Mouse (Mus musculus) erythroblast, embryonic 14.5 days (primary cell): ENCODE results near the gene Lix1l. TPM values are rescaled to one million over a fixed set of nuclear protein-coding genes. Genes with fewer than 3 reads are reported as not detected.

ENCODE experiments used
- H3K27me3 ChIP-seq: 2 replicates; pipeline ENCODE4 v1.6.1; 2012; ENCODE audit warnings: inconsistent platforms; ENCODE audit not compliant: control insufficient read depth
- H3K36me3 ChIP-seq: 2 replicates; pipeline ENCODE4 v1.6.1; 2012; ENCODE audit warnings: mild to moderate bottlenecking, inconsistent platforms; ENCODE audit not compliant: control insufficient read depth
- H3K4me1 ChIP-seq: 2 replicates; pipeline ENCODE4 v1.6.1; 2012; ENCODE audit warnings: inconsistent platforms; ENCODE audit not compliant: control insufficient read depth
- H3K4me3 ChIP-seq: replicated peaks from 2 replicates; pipeline ENCODE3; 2012; ENCODE audit warnings: moderate library complexity, mild to moderate bottlenecking, inconsistent platforms
- H3K9me3 ChIP-seq: 2 replicates; pipeline ENCODE4 v1.6.1; 2012; ENCODE audit warnings: low read length, inconsistent platforms, mixed read lengths; ENCODE audit not compliant: control insufficient read depth
- GATA1 ChIP-seq: IDR thresholded peaks from 2 replicates; pipeline ENCODE4 v1.6.1; 2012; ENCODE audit warnings: low read length, inconsistent platforms, mixed read lengths
- TAL1 ChIP-seq: IDR thresholded peaks from 3 replicates; pipeline ENCODE4 v1.6.1; 2012; ENCODE audit warnings: low read length, inconsistent platforms, mixed read lengths
- polyA plus RNA-seq: library from polyadenylated mRNA; stranded (reverse); fragments of >175 nt; gene quantifications from 2 replicates; pipeline ENCODE4 v1.2.3, GENCODE M21; 2012

The Lix1l gene
- polyA plus RNA-seq, 1 experiment, result 0.01 TPM

- TF ChIP-seq GATA1 (no peak), TAL1 (no peak)
These were observed 28.9 kb upstream of the Lix1l start for GRCm38 (mm10) chr3:96571896-96572698.

DNA sequence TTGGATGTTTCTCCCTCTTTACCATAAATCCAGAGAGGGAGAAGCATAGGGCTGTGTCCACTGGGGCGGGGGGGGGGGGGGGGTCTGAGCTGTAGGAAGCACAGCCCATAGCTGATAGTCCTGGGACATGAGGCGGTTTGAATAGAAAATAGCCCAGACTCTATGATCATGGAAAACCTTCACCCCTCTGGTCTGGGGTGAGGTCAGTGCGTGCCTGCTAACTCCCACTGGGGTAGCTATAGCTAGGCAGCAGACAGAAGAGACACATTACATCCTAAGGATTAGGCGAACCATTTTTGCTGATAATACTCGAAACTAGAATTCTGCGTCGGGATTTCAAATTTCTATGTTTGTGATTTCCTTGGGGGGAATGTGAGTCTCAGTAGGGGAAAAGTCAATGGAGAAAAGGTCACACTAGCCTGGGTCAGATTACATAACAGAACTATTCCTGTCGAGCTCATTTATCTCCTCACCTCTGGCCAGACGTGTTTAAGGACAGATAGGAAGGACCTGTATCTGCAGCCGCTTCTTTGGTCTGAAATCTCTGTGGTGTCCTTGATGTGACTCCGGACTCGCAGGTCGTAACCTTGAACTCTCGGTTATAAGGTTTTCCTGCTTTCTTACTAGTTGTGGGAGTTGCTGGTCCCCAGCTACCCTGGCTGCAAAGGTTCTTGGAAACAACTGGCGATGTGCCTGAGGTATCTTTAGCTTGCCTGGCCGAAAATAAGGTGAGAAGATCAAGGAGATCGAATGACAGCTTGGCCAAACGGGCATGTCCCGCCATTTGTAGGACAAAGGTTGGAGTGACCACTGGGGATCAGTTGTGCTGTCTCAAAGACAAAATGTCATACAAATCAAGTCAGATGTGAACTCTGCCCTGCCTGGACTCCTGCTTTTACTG is 27.1 kb upstream of the Lix1l start:
- Histone ChIP-seq H3K36me3 (peaks cover 3% of the 10 kb centered on the region), H3K27me3 (peaks cover 3% of the 10 kb centered on the region; the same call in 1 of the 2 replicates), H3K4me1 (peaks cover 20% of the 10 kb centered on the region), H3K4me3 (no peak overlapping the region), H3K9me3 (no peaks in the 10 kb centered on the region)
- no peak for TF ChIP-seq GATA1

More at GRCm38 (mm10) chr3:96571896-96572698, 28.9 kb upstream of the Lix1l start:
- no peaks in the 10 kb centered on the region for H3K9me3 ChIP-seq
- no peak overlapping the region for H3K4me3 ChIP-seq
- peaks cover 17% of the 10 kb centered on the region for H3K4me1 ChIP-seq
- H3K27me3 ChIP-seq, result peaks cover 3% of the 10 kb centered on the region; the same call in 1 of the 2 replicates
- H3K36me3 ChIP-seq, result no peaks in the 10 kb centered on the region

DNA sequence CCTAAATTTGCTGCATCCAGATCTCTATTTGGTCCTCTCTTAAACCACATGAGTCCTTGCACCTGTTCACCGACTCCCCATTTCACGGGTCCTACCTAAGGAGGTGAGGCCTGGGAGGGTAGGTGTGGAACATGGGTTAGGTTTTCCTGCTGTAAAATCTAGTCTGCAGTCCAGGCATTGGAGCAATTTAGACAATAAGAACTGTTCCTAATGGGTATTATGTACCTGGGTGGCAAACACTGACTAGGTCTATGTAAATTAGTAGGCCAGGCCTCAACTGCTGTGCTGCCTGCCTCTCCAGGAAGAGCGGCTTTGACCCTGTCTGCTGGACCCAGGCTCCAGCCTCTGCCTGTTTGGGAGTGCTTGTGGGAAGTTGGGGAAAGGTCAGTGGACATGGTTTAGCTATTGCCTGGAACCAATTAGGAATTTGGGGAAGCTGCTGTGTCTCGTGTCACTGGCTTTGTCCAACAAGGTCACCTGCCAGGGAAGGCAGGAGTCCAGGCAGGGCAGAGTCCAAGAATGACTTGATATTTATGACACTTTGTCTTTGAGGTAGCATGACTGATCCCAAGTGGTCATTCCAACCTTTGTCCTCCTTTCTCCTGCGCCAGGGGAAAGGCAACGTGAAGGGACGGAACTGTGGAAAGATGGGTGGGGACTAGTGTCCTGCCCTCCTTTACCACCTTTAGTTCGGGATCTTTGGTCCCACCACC is 25.5 kb upstream of the Lix1l start:
- Histone ChIP-seq H3K4me3 (no peak overlapping the region), H3K9me3 (no peaks in the 10 kb centered on the region), H3K36me3 (peaks cover 4% of the 10 kb centered on the region), H3K27me3 (peaks cover 3% of the 10 kb centered on the region; the same call in 1 of the 2 replicates), H3K4me1 (peaks cover 32% of the 10 kb centered on the region)
- TF ChIP-seq GATA1, result no peak

GRCm38 (mm10) chr3:96576005-96576658 is 24.8 kb upstream of the Lix1l start:
- Histone ChIP-seq H3K9me3 (no peaks in the 10 kb centered on the region), H3K4me1 (peaks cover 38% of the 10 kb centered on the region), H3K27me3 (peaks cover 3% of the 10 kb centered on the region; the same call in 1 of the 2 replicates), H3K4me3 (peak overlapping the region; percentile 54), H3K36me3 (peaks cover 4% of the 10 kb centered on the region)
- TF ChIP-seq TAL1, result no peak

GRCm38 (mm10) chr3:96576690-96577541 is 24.0 kb upstream of the Lix1l start, which contains the start of gene Gm16253:
Gene Gm16253, plus strand, starts transcription at chr3:96576984.
- TF ChIP-seq GATA1 (no peak), TAL1 (no peak)
- Histone ChIP-seq H3K36me3 (peaks cover 4% of the 10 kb centered on the region), H3K27me3 (peaks cover 3% of the 10 kb centered on the region; the same call in 1 of the 2 replicates), H3K4me1 (peaks cover 41% of the 10 kb centered on the region), H3K9me3 (no peaks in the 10 kb centered on the region), H3K4me3 (peak within 1 kb of the TSS; percentile 54)

- H3K36me3 ChIP-seq, result peaks cover 4% of the 10 kb centered on the region
- H3K27me3 ChIP-seq, result peaks cover 3% of the 10 kb centered on the region; the same call in 1 of the 2 replicates
- TF ChIP-seq TAL1 (no peak), GATA1 (no peak)
- H3K9me3 ChIP-seq, result no peaks in the 10 kb centered on the region
- peaks cover 41% of the 10 kb centered on the region for H3K4me1 ChIP-seq
- no peak overlapping the region for H3K4me3 ChIP-seq
These were observed 23.4 kb upstream of the Lix1l start for GRCm38 (mm10) chr3:96577566-96577965.

DNA sequence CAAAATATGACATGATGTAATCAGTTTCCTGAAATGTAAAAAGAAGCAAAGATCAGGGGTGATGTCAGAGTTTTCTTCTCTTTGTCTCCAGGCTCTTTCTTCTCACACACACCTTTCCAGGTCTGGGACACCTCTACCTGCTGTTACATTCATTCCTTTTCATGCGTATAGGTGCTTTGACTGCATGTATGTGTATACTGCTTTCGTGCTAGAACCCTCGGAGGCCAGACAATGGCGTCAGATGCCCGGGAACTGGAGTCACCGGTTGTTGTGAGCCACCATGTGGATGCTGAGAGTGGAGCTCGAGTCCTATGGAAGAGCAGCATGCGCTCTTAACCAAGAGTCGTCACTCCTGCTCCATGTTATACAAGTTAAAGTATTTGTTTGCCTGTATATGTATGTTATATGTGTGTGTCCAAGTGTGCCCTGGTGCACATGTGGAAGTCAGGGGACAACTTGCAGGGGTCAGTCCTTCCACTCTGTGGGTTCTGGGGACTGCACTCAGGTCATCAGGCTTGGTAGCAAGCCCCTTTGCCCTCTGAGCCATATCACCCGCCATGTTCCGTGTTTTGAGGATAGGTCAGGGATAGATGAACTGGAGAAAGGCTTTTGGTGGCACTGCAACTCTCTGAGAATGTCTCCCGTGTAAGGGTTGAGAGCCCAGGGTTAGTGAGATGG is 22.2 kb upstream of the Lix1l start:
- TF ChIP-seq TAL1, result no peak
- no peak for TF ChIP-seq GATA1
- Histone ChIP-seq H3K4me1 (peaks cover 41% of the 10 kb centered on the region), H3K4me3 (no peak overlapping the region), H3K36me3 (peaks cover 4% of the 10 kb centered on the region), H3K27me3 (peaks cover 3% of the 10 kb centered on the region; the same call in 1 of the 2 replicates), H3K9me3 (no peaks in the 10 kb centered on the region)
